Mouse (Mus musculus): Measurements from ENCODE around the gene Fgfr2. TPM values are rescaled to one million over a fixed set of nuclear protein-coding genes. Genes with fewer than 3 reads are reported as not detected.
"Not testable (repeated sequence)": the region's sequence is repeated elsewhere in the genome, so short reads cannot be mapped to it uniquely, and the experiment has no call there.

The Fgfr2 gene
- total RNA-seq, 2 experiments from 2014 or later, result 190 to 480 TPM

GRCm38 (mm10) chr7:132507361-132507760 is 615.8 kb downstream of the Fgfr2 start:
- DNase-seq, result peak in 1 of 2 experiments; percentile 35

- DNase-seq, result no peak
Measured at GRCm38 (mm10) chr7:132506226-132506625, 616.9 kb downstream of the Fgfr2 start.

- DNase-seq, result not testable (repeated sequence)
Measured at GRCm38 (mm10) chr7:132502445-132502844, 620.7 kb downstream of the Fgfr2 start.

GRCm38 (mm10) chr7:132497142-132497541 is 626.0 kb downstream of the Fgfr2 start:
- DNase-seq, result no peak

- DNase-seq, result no peak
Measured at GRCm38 (mm10) chr7:132494263-132494662, 628.9 kb downstream of the Fgfr2 start.

GRCm38 (mm10) chr7:132493632-132494031 is 629.5 kb downstream of the Fgfr2 start:
- no peak for DNase-seq

DNA sequence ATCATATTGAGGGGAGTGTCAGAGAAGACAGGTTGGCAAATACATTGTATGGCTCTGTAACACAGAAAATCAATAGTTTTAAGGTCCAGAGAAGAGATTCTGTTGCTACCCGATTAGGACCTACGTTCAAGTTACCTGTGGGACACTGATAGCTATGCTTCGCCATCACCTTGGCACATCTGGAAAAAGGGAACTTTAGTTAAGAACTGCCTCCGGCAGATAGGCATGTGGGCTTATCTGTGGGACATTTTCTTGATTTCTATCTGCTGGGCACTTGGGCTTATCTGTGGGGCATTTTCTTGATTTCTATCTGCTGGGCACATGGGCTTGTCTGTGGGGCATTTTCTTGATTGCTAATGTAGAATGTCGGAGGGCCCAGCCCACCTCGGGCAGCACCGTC is 631.2 kb downstream of the Fgfr2 start:
- no peak for DNase-seq

DNA sequence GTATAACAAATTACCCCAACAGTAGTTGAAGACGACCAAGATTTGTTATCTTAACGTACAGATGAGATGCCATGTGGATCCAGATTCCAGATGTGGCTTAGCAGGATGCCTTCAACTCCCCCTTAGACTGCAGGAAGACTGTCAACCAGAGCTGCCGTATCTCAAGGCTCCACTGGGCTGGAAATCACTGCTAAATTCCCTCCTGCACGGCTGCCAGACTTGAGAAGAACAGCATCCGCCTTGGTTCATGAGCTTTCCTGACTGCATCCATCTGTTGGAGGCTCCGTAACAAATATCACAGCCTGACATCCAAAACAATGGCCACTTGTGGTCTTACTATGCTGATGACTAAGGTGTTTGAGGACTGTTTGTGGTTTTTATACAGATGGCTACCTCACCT is 635.8 kb downstream of the Fgfr2 start:
- DNase-seq, result no peak

DNA sequence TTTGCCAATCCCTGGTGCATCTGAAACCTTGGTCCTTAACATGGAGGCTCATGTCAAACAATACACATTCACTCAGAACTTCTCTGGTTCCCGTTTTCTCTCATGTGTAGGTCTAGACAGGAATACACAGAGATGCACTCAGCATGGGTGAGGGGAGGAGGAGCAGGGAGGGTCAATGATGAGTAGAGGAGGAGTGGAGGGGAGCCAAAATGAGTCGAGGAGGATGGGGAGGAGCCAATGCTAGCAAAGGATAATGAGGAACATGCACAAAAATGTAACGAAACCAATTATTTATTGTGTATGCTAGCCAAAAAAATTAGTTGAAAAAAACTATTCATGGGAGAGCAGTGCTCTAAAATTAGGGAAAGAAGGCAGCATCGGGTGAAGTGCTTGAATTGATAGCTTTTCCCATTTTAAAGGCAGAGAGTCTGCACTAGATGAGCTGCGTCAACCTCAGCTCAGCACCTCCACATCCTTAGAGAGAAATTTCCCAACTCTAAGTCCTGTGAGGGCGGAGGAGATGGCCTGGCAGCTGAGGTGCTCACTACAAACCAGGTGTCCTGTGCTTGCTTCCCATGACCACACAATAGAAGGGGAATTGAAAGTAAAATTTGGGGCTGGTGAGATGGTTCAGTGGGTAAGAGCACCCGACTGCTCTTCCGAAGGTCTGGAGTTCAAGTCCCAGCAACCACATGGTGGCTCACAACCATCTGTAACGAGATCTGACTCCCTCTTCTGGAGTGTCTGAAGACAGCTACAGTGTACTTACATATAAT is 636.6 kb downstream of the Fgfr2 start:
- DNase-seq, result no peak

DNA sequence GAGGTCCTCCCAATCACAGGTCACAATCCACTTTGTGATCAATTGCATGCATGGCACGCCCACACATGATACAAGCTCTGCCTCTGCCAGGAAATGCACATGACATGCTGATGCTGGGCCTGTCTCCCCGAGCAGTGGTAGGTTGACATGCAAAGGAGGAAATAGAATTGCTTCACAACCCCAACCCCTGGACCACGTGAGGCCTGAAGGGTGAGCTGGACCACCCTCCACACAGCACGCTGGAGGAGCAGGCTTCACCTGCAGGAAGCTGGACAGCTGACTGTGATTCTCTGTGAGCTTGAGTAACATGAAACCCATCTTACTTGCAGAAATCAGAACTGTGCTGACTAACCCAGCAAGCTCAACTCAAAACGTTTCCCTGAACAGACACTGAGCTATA is 638.7 kb downstream of the Fgfr2 start:
- DNase-seq, result no peak

GRCm38 (mm10) chr7:132480696-132481306 is 642.3 kb downstream of the Fgfr2 start:
- no peak for DNase-seq

DNA sequence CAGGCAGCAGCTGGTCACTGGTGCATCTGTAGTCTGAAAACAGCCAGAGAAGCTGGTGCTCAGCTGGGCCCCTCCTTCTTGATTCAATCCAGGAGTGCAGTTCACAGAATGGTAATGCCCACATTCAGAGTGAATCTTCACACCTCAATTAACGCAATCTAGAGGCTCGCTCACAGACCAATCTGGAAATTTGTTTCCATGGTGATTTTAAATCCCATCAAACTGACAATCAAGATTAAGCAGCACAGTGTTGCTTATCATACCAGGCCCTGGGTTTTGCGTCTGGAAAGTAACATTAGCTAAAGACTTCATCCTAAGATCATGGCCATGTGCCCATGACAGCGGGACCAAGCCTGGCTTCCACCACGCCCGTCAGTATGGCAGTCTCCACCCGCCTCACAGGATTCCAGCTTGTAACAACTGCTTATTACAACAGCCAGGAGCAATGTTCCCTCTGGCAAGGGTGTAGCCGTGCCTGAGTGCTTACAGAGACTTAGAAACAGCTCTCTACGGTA is 644.8 kb downstream of the Fgfr2 start:
- no peak for DNase-seq

DNA sequence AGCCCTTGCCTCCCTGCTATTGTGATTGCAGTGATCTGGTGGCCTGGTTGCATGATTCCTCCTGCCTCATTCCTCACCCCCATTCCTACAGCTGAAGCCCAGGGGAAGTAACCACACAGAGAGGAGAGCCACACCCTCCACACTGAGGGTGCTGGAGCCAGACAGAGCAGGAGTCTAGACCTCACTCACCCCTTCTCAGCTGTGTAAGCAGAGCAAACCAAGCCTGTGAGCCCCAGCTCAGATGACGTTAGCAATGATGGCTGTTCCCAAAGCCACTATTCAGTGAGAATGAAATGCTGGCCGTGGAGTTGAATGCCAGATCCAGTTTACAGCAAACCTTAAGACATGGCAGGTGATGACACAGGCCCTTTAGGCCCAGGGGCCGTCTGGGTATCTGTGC is 645.4 kb downstream of the Fgfr2 start:
- no peak for DNase-seq

DNA sequence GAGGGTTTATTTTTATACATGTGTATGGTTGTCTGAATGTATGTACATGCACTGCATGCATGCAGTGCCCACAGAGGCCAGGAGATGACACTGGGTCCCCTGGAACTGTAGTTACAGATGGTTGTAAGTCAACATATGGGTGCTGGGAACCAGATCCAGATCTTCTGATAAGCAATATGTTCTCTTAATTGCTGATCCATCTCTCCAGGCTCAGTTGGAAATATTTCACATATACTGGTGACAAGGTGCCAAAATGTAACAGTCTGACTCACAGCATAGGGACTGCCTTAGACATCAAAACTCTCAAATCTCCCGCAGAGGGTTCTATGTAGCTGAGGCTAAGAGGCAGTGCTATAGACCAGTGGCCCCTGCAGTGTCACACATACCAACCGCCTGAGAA is 646.7 kb downstream of the Fgfr2 start:
- DNase-seq, result no peak

DNA sequence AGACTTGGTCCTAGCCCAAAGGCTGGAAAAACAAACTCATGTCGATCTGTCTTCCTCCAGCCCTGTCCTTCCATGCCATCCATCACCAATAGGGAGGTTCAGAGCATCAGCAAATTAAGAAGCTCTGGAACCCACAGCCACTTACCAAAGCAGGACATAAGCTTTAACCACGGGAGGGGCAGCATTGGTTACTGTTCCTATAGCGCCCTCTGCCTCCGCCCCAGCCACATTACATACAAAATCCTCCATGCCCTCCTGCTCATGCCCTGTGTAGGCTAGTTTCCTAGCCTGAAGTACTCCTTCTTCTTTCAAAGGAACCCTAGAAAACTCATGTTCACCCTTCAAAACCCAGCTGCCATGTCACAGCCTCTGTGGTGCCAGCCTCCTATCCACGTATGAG is 648.1 kb downstream of the Fgfr2 start:
- peak; percentile 67 to 75 for DNase-seq

- peak; percentile 48 to 72 for DNase-seq
Measured at GRCm38 (mm10) chr7:132471327-132471726, 651.8 kb downstream of the Fgfr2 start.

DNA sequence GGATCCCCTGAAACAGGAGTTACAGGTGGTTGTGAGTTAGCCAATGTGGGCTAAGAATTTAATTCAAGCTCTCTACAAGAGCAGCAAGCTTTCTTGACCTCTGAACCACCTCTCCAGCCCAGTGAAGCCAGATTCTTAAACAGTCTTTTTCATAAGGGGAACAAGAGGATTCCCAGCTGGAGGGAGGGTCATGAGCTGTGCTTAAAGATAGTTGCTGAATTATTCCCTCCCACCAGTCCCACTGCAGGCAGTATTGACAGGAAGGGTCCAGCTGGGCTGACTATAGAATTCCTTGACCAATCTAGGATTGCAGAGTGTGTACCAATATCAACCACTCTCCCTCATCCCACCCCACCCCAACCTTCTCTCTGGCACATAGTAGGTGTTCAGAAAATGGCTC is 654.8 kb downstream of the Fgfr2 start:
- DNase-seq, result no peak

DNA sequence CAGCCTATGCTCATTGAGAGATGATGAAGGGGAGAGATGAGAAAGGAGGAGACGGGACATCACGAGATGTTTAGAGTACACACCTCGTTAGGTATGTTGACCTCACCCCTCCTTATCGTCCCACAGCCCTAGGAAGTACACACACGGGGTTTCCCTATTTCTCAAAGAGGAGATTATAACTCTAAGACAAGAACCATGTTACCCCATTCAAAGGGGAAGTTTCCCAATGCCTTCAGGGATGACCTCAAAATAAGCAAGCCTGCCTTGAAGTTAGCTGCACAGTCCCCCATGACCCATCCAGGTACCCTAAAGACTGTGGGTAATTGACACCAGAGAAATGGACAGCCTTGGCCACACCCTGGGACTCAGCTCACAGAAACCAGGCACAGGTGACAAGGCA is 657.3 kb downstream of the Fgfr2 start:
- no peak for DNase-seq

DNA sequence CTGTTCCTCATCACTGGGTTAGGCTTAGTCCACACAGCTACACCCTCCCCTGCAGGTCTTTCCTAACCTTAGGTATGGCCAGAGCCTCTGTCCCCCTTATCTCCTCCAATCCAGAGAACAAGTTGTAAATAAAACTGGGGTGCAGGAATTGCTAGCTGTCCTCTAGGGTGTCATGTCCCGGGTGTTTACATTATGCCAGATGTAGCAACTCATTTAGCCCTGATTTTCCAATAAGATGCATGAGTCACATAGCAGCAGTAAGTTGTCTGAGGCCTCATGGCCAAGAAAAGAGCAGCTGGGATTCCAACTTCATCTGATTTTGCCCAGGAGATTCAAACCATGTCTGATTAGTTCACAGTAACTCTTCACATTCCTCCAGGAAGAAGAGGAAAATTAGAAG is 658.3 kb downstream of the Fgfr2 start:
- DNase-seq, result no peak

DNA sequence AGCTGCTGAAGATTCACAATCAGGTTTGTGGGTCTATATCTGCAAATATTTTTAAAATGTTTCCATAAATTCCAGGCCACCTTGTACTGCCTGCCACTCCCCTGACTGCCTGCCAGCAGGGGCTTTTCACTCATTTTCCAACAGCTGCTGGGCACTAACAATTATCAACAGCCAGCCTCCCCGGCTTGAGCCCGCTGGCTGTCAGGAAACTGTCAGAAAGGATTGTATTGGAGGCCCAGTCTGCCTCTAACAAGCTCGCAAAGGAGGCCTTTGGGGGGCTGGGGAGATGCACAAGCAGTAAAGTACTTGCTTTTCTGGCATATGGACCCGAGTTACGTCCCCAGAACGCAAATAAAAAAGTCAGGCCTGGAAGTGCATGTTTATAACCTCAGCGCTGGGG is 664.7 kb downstream of the Fgfr2 start:
- no peak for DNase-seq

GRCm38 (mm10) chr7:132455071-132455720 is 668.0 kb downstream of the Fgfr2 start:
- DNase-seq, result no peak

GRCm38 (mm10) chr7:132449891-132450735 is 673.0 kb downstream of the Fgfr2 start:
- no peak for DNase-seq

Measured in adrenal gland, postnatal 36 days (tissue).